Mouse (Mus musculus) adrenal gland, postnatal 4 days (tissue): Measurements from ENCODE around the gene Scgb2b19. TPM values are rescaled to one million over a fixed set of nuclear protein-coding genes. Genes with fewer than 3 reads are reported as not detected.
"Not testable (repeated sequence)": the region's sequence is repeated elsewhere in the genome, so short reads cannot be mapped to it uniquely, and the experiment has no call there.

Experiments used
- DNase-seq, 2 experiments: peaks; one replicate each; pipeline ENCODE4 v3.0.0; 2021 to 2022; ENCODE audit warnings: low spot score in 2 of 2, mixed read lengths in 2 of 2
- long read RNA-seq, 2 experiments: library from polyadenylated mRNA; stranded (forward); transcript quantifications; one replicate each; pipeline ENCODE4 v2.0.0; 2021
- total RNA-seq, 2 experiments: library from RNA; stranded (reverse); gene quantifications; 2 replicates each; pipeline ENCODE4 v1.2.3; 2021

Gene Scgb2b19
- not detected for total RNA-seq
- long read RNA-seq, experiment 1, result 0 reads
- long read RNA-seq, experiment 2, result 0 reads

DNA sequence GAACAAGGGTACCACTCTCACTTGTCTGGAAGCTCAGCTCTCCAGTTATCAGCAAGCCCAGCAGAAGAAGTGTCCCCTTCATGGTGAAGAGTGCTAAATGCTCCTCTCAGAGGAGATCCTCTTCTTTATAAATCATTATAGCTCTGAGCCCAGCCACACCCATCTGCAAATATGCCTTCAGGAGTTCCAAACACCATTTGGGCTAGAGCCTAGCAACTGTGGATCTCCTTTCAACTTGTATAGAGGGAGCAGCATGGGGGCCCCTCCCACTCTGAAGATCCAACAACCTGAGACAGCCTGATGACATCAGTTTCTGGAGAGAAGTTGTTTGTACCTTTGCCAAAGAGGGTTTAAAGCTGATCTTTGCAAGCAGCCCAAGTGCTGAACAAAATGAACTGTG, at the start of gene Scgb2b19:
Gene Scgb2b19, minus strand, starts transcription at position 101 of the 400 bp plus-strand sequence.
- DNase-seq, result not testable (repeated sequence)

DNA sequence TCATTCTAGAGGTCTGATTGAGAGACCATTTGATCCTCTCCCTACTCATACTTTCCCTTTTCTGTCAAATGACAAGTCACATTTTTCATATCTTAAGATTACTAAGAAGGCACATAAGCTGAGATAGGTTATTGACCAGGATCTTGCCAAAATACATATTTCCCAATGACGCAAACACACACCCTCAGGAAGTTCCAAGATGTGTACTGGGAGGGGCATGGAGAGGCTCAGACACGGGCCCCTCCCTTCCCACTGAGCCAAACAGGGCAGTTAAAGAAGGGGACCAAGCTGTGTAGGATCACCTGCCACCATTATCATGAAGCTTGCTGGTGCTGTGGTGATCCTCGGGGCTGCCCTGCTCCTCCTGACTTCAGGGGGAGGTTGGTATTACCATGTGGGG, 6.9 kb upstream of the Scgb2b19 start, which contains the start of gene Scgb1b19:
Gene Scgb1b19, plus strand, starts transcription at position 301 of the 400 bp plus-strand sequence.
- DNase-seq, result not testable (repeated sequence)

Other genes with a start within 250 kb of the Scgb2b19 start
- gene Scgb2b17, start 223.8 kb downstream of the Scgb2b19 start, total RNA-seq, result not detected
- not detected for gene Scgb1b17, start 216.9 kb downstream of the Scgb2b19 start, total RNA-seq
- gene Scgb2b18, start 106.5 kb downstream of the Scgb2b19 start, total RNA-seq, result not detected
- gene Scgb1b18, start 94.8 kb downstream of the Scgb2b19 start, total RNA-seq, result not detected
- gene Scgb1b19, start 7.0 kb upstream of the Scgb2b19 start, total RNA-seq, result not detected
- gene Scgb2b20, start 86.0 kb upstream of the Scgb2b19 start, total RNA-seq, result not detected
- not detected for gene Scgb1b20, start 92.9 kb upstream of the Scgb2b19 start, total RNA-seq
- not detected for gene Scgb2b21, start 240.1 kb upstream of the Scgb2b19 start, total RNA-seq